ENCODE assay signal across 25 mouse cellular contexts in the genomic region with DNA sequence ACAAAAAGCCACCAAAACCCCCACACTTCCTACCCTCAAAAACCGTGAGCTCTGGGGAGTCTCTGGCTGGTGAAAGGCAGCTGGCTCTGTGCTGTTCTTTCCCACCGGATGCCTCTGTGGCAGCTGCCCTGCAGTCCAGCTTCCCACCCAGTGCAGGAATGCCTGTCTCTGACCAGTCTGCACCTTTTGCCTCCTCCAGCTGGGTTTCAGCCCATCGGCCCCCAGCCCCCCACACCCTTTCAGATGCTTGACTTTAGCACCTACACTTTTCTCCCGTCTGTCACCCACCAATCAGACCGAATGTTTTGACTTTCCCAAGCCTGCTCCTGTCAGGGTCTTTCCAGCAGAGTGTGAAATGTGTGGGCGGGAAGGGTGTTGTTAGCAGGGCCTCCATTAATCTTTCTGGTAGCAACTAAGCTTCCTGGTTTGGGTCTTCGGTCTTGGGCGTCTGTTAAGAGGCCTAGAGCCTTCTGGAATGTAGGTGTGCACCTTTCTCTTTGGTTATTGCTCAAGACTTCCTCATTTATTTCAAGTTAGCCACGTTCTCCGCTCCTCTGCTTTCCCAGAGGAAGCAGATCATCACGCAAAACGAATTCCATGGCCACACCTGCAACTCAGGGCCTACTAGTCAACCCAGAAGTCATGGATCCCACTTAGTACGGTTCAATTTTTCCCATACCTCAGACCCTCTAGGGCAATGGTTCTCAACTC. TPM values are rescaled to one million over a fixed set of nuclear protein-coding genes. Genes with fewer than 3 reads are reported as not detected.
DNase-seq lines count a peak whose midpoint lies in the region; ATAC-seq and TF ChIP-seq lines count a peak whose summit lies in the region.
"Had no signal": no experiment of that assay in that cellular context is flagged by ENCODE, and none has a peak within 500 bp of the region (broad histone marks: within the 10 kb centered on the region; RNA-seq: fewer than 3 reads in every experiment).

No protein-coding gene starts in this region.

- WGBS in kidney, embryonic 14.5 days, result 37% methylated on average over 13 of the region's 13 CpGs
- 65% methylated on average over 13 of the region's 13 CpGs for WGBS in liver, embryonic 11.5 days

- TF ChIP-seq EP300 in MEL (IDR thresholded peaks at IDR 0.05; ENCODE audit: low read depth in 1 of 2, low read length in 2 of 2), result no peak

- peaks cover 10% of the 10 kb centered on the region for H3K4me1 ChIP-seq in kidney, embryonic 14.5 days (ENCODE audit: control insufficient read depth, insufficient read depth, low read length)
- H3K4me1 ChIP-seq in E14TG2a.4 (replicated peaks; ENCODE audit: low read depth, low read length), result peaks cover 78% of the 10 kb centered on the region
- peaks cover 13 to 27% of the 10 kb centered on the region in 2 experiments for H3K4me1 ChIP-seq in MEL (ENCODE audit: control insufficient read depth in 1 of 2, insufficient read depth in 2 of 2, low read length in 2 of 2)
- peaks cover 6% of the 10 kb centered on the region for H3K4me1 ChIP-seq in liver, embryonic 11.5 days (replicated peaks; ENCODE audit: control insufficient read depth, insufficient read depth, low read length)

- intact Hi-C loops in left cerebral cortex, postnatal 14 days (cut with DNase I), result no loop called here

- H3K27ac ChIP-seq in kidney, embryonic 14.5 days (ENCODE audit: low read depth, low read length), result peak overlapping the region; percentile 9; the same call in 1 of the 2 replicates
- H3K27ac ChIP-seq in MEL (ENCODE audit: control insufficient read depth, low read depth, low read length), result peak overlapping the region; percentile 28
- no peak overlapping the region for H3K27ac ChIP-seq in liver, embryonic 11.5 days (ENCODE audit: low read depth, low read length)
- H3K27ac ChIP-seq: heart, adult 2 months; hindbrain, embryonic 14.5 days; lung, embryonic 15.5 days; midbrain, embryonic 10.5 days; neural tube, embryonic 13.5 days had no signal

- no peaks in the 10 kb centered on the region for H3K9me3 ChIP-seq in kidney, embryonic 14.5 days (ENCODE audit: control insufficient read depth, low read length)
- no peaks in the 10 kb centered on the region for H3K9me3 ChIP-seq in E14TG2a.4 (ENCODE audit: low read length)
- no peaks in the 10 kb centered on the region for H3K9me3 ChIP-seq in MEL (replicated peaks; ENCODE audit: insufficient read depth, low read length)
- no peaks in the 10 kb centered on the region for H3K9me3 ChIP-seq in liver, embryonic 11.5 days (ENCODE audit: control insufficient read depth, low read length)
- H3K9me3 ChIP-seq: G1E; lung, embryonic 15.5 days; midbrain, embryonic 10.5 days; neural tube, embryonic 13.5 days had no signal

- H3K4me3 ChIP-seq in kidney, embryonic 14.5 days (ENCODE audit: low read length), result no peak overlapping the region
- H3K4me3 ChIP-seq in E14TG2a.4 (replicated peaks; ENCODE audit: low read length) (peak overlapping the region; percentile 73), MEL (ENCODE audit: control insufficient read depth in 1 of 2, insufficient read depth in 1 of 2, low read depth in 2 of 2, low read length in 2 of 2) (no peak overlapping the region)
- no peak overlapping the region for H3K4me3 ChIP-seq in liver, embryonic 11.5 days (ENCODE audit: low read depth, low read length)
- H3K4me3 ChIP-seq: erythroblast, embryonic 14.5 days; heart, adult 2 months; lung, embryonic 15.5 days; midbrain, embryonic 10.5 days; neural tube, embryonic 13.5 days had no signal

- H3K4me2 ChIP-seq in kidney, embryonic 14.5 days (replicated peaks; ENCODE audit: low read depth, low read length), result no peak overlapping the region
- H3K4me2 ChIP-seq in liver, embryonic 11.5 days, result no peak overlapping the region
- H3K4me2 ChIP-seq: hindbrain, embryonic 14.5 days; lung, embryonic 15.5 days; neural tube, embryonic 13.5 days had no signal

- DNase-seq in kidney, adult 8-10 months, result no peak
- peak; percentile 33 for DNase-seq in MEL (ENCODE audit: low read depth, low spot score)
- peak; percentile 32 for DNase-seq in lung, postnatal 36 days
- DNase-seq in left cerebral cortex, postnatal 14 days (ENCODE audit: low spot score in 2 of 2), result no peak
- no peak for DNase-seq in liver, embryonic 11.5 days (ENCODE audit: low spot score)
- DNase-seq: adrenal gland, adult 8-10 months; B cell, adult 2 months; cerebellum, adult 11-12 months; cerebellum, postnatal 36 days; heart, adult 2 months; heart, postnatal 10 days; kidney, adult 11 months; layer of hippocampus, postnatal 36 days; left cerebral cortex, postnatal 4 days; right cerebral cortex, postnatal 25 days; thymus, adult 2 months had no signal

- H3K27me3 ChIP-seq in kidney, embryonic 14.5 days (ENCODE audit: control insufficient read depth, insufficient read depth, low read length), result no peaks in the 10 kb centered on the region
- H3K27me3 ChIP-seq in E14TG2a.4 (ENCODE audit: insufficient read depth, low read length) (no peaks in the 10 kb centered on the region), MEL (ENCODE audit: control insufficient read depth in 1 of 2, insufficient read depth in 2 of 2, low read length in 2 of 2) (no peaks in the 10 kb centered on the region)
- no peaks in the 10 kb centered on the region for H3K27me3 ChIP-seq in liver, embryonic 11.5 days (replicated peaks; ENCODE audit: control insufficient read depth, insufficient read depth, low read length)
- H3K27me3 ChIP-seq: lung, embryonic 15.5 days; neural tube, embryonic 13.5 days had no signal

- H3K79me2 ChIP-seq in MEL (ENCODE audit: control insufficient read depth, insufficient read depth, low read length, poor library complexity), result peaks cover 11% of the 10 kb centered on the region

- TF ChIP-seq CTCF in E14TG2a.4 (conservative IDR thresholded peaks at IDR 0.05; ENCODE audit: low read length) (no peak), MEL (IDR thresholded peaks at IDR 0.05 in 2 of 3, conservative IDR thresholded peaks at IDR 0.05 in 1 of 3; ENCODE audit: control insufficient read depth in 1 of 3, insufficient read depth in 1 of 3, low read depth in 2 of 3, low read length in 3 of 3, poor library complexity in 1 of 3, severe bottlenecking in 1 of 3) (no peak)

- TF ChIP-seq RAD21 in MEL (IDR thresholded peaks at IDR 0.05; ENCODE audit: low read depth, low read length), result no peak

- no peak for TF ChIP-seq POLR2A in MEL (IDR thresholded peaks at IDR 0.05; ENCODE audit: control insufficient read depth in 1 of 2, insufficient read depth in 1 of 2, low read depth in 1 of 2, low read length in 2 of 2, poor library complexity in 1 of 2)

- H3K36me3 ChIP-seq in kidney, embryonic 14.5 days (ENCODE audit: control insufficient read depth, insufficient read depth, low read length), result no peaks in the 10 kb centered on the region
- H3K36me3 ChIP-seq in E14TG2a.4 (ENCODE audit: insufficient read depth, low read length), result peaks cover 10% of the 10 kb centered on the region
- H3K36me3 ChIP-seq in MEL (ENCODE audit: control insufficient read depth in 1 of 2, insufficient read depth in 2 of 2, low read length in 2 of 2), result peaks cover 3 to 25% of the 10 kb centered on the region in 2 experiments; a peak in 3 of 4 replicates
- H3K36me3 ChIP-seq in liver, embryonic 11.5 days (ENCODE audit: control insufficient read depth, insufficient read depth, low read length), result no peaks in the 10 kb centered on the region; the same call in 1 of the 2 replicates
- H3K36me3 ChIP-seq: lung, embryonic 15.5 days; neural tube, embryonic 13.5 days had no signal

- ATAC-seq in kidney, embryonic 14.5 days (ENCODE audit: low FRiP score, low TSS enrichment), result peak; percentile 74
- ATAC-seq in liver, embryonic 11.5 days (replicated peaks; ENCODE audit: low FRiP score), result no peak
- ATAC-seq: forebrain, embryonic 16.5 days had no signal

- no peak overlapping the region for H3K9ac ChIP-seq in kidney, embryonic 14.5 days (ENCODE audit: low read depth, low read length)
- H3K9ac ChIP-seq in MEL (ENCODE audit: control insufficient read depth, low read depth, low read length, poor library complexity, severe bottlenecking), result no peak overlapping the region
- H3K9ac ChIP-seq in liver, embryonic 11.5 days (ENCODE audit: low read depth, low read length), result no peak overlapping the region
- H3K9ac ChIP-seq: hindbrain, embryonic 14.5 days; lung, embryonic 15.5 days; neural tube, embryonic 13.5 days had no signal

TF ChIP-seq in MEL, 35 proteins besides CTCF, POLR2A, EP300 and RAD21:
- TF ChIP-seq POLR2AphosphoS2 (IDR thresholded peaks at IDR 0.05; ENCODE audit: low read length), result 0 out of 2 replicates have a peak, but pooled peaks have one; percentile 41
- TF ChIP-seq RCOR1 (IDR thresholded peaks at IDR 0.05; ENCODE audit: low read depth, low read length), result 0 out of 2 replicates have a peak, but pooled peaks have one; percentile 9
- TF ChIP-seq TBP (IDR thresholded peaks at IDR 0.05; ENCODE audit: low read depth, low read length), result no peak
- TF ChIP-seq USF1 (IDR thresholded peaks at IDR 0.05; ENCODE audit: low read depth, low read length), result no peak
- TF ChIP-seq POLR2AphosphoS5 (IDR thresholded peaks at IDR 0.05; ENCODE audit: borderline replicate concordance, low read depth, low read length), result no peak
TF ChIP-seq in MEL: peak in this region for 2.

RNA-seq across cellular contexts. Expression of gene Mrpl33, which starts 13.8 kb away (rescaled TPM):
- 253 and 349 TPM in 2 replicates for polyA plus RNA-seq in kidney, embryonic 14.5 days (2014; fragmentation: Nextera tagmentation; extraction: Ambion mirVana)
- total RNA-seq in MEL (2012; rRNA removed), result 239 and 249 TPM in 2 replicates
- 100 to 1,000 TPM in 1 of 2 experiments, not detected in 1; 158 TPM for polyA plus RNA-seq in MEL (2012; ENCODE audit: insufficient read depth in 1 of 2, insufficient read length in 2 of 2, low read depth in 1 of 2, low replicate concordance in 2 of 2, missing spikeins in 1 of 2)
- total RNA-seq in left cerebral cortex, postnatal 14 days (2021), result 100 to 1,000 TPM; 113 to 114 TPM
- polyA plus RNA-seq in liver, embryonic 11.5 days (2014; fragmentation: Nextera tagmentation; extraction: Ambion mirVana), result 277 and 300 TPM in 2 replicates

Comparison
In these comparisons a context has a peak if more than half of its experiments do, and no peak if none do; other contexts are left out.
1. DNase-seq: peak in MEL (single experiment) and lung, postnatal 36 days (single experiment); none in kidney, adult 8-10 months (0 of 2), left cerebral cortex, postnatal 14 days (0 of 2) and liver, embryonic 11.5 days (single experiment).